Mouse (Mus musculus) E14TG2a.4 (cell line): Measurements from ENCODE around the gene Wbp2.

ENCODE experiments used
- CTCF ChIP-seq: conservative IDR thresholded peaks from 2 replicates; pipeline ENCODE4 v1.5.1; 2014; ENCODE audit warnings: low read length
- NANOG ChIP-seq: IDR thresholded peaks from 2 replicates; pipeline ENCODE4 v1.6.1; 2014; ENCODE audit warnings: borderline replicate concordance, low read length, mixed read lengths
- POU5F1 ChIP-seq: IDR thresholded peaks from 2 replicates; pipeline ENCODE4 v1.6.1; 2014; ENCODE audit warnings: low read length, borderline replicate concordance

GRCm38 (mm10) chr11:116117241-116117640, 30.4 kb upstream of the Wbp2 start:
- no peak for TF ChIP-seq CTCF
- TF ChIP-seq NANOG: no peak
- no peak for TF ChIP-seq POU5F1
